Mouse (Mus musculus) retina, adult 2 months (tissue): ENCODE measurements around the gene Mak.
"Not testable (repeated sequence)": the region's sequence is repeated elsewhere in the genome, so short reads cannot be mapped to it uniquely, and the experiment has no call there.

Experiments
- DNase-seq: peaks from one replicate; pipeline ENCODE4 v3.0.0-alpha.2; 2012; ENCODE audit warnings: low read depth, low spot score

Gene Mak

DNA sequence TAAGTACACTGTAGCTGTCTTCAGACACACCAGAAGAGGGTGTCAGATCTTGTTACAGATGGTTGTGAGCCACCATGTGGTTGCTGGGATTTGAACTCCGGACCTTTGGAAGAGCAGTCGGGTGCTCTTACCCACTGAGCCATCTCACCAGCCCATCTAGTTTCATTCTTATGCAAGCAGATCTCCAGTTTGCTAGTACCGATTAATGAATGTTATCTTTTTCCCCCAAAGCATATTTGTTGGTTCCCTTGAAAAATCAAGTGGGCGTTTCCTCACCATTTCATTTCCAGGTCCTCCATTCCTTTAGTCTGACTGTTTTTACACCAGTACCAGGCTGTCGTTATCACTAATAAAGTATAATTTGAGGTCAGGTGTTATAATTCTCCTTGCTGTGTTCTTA lies 81.0 kb downstream of the Mak start:
- DNase-seq, result not testable (repeated sequence)

DNA sequence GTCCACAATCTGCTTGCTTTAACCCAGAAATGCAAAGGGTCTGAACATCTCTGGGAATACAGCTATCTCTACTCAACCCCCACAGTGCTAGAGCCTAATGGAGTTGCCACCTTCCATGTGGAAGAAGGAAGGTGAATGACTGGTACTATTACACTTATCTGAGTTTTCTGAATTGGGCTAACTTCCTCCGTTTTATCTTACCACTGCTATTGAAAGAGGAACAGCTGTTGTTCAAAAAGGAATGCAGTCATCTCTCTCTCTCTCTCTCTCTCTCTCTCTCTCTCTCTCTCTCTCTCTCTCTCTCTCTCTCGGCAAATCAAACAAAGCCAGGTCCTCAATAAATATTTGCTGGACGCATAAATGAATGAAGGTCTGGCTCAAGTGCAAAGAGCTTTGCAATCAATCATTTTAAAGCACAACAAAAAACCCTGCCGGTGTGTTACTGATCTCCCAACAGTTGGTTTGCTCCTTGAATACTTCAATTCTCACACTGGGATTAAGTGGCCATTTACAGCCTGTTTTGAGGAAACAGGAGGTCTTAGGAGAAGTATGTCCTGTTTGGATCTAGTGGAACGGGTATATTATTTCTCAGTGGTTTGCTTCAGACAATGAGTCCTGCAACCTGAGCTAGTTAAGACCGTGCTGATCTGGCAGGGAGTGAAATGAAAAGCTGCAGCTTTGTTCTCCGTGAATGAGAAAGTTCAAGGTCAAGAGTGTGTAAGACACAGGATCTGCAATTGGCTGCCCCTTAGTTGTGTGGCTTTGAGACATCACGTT lies 84.8 kb downstream of the Mak start:
- no peak for DNase-seq

DNA sequence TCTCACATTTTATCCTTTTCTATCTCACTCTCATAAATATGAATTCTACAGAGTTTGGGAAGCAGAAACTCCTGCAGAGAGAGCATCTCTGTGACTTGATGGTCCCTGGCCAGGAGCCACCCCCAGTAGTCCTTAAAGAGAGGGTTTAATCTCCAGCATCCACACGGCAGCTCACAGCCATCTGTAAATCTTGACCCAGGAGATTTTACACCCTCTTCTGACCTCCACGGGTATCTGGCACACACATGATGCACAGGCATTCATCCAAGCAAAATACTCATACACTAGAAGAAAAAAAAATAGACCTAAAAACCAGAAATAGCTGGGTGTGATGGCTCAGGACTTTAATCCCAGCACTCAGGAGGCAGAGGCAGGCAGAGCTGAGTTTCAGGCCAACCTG lies 91.1 kb downstream of the Mak start:
- DNase-seq, result no peak

DNA sequence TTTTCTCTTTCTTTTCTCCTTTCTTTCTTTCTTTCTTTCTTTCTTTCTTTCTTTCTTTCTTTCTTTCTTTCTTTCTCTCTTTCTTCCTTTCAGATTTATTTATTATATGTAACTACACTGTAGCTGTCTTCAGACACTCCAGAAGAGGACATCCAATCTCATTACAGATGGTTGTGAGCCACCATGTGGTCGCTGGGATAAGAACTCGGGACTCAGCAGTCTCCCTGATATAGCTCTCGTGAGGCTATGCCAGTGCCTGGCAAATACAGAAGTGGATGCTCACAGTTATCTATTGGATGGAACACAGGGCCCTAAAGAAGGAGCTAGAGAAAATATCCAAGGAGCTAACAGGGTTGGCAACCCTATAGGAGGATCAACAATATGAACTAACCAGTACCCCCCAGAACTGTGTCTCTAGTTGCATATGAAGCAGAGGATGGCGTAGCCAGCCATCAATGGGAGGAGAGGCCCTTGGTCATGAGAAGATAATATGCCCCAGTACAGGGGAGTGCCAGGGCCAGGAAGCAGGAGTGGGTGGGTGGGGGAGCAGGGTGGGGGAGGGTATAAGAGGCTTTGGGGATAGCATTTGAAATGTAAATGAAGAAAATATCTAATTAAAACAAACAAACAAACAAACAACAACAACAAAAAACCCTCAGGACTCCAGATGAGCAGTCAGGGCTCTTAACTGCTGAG lies 91.8 kb downstream of the Mak start:
- DNase-seq, result not testable (repeated sequence)

DNA sequence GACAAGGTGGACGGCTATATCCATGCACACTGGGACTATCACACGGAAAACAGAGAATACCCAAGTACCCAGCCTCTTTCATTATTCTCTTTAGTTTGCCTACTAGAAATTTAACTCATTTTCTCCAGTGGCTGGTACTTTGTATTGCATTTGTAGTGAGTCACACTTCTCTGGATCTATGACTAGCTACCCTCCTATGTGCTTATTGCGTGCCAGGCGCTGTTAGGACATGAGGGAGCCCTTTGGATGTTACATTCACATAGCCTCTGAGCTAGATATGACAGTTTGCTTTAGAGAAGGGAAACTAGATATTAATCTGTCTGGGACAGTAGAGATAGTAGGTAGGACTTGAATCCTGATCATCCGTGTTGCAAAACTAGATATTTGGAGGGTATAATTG lies 93.4 kb downstream of the Mak start:
- no peak for DNase-seq

DNA sequence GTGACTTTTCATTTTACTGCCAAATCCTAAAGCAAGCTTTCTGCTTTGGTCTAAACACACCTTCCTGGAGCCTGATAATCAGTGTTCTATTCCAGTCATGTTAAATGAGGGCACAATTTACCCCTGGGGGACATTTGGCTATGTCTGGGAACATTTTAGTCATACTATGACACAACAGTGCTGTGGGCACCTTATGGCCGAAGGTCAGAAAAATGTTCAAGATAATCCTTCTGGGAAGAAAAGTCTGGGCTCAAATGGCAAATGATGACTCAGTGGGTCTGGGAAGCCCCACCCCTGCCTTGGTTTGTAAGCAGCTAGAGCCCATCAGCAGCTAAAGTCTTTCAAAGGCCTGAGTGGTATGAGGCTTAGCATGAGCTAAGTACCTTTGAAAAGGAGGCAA lies 96.7 kb downstream of the Mak start:
- DNase-seq, result no peak

DNA sequence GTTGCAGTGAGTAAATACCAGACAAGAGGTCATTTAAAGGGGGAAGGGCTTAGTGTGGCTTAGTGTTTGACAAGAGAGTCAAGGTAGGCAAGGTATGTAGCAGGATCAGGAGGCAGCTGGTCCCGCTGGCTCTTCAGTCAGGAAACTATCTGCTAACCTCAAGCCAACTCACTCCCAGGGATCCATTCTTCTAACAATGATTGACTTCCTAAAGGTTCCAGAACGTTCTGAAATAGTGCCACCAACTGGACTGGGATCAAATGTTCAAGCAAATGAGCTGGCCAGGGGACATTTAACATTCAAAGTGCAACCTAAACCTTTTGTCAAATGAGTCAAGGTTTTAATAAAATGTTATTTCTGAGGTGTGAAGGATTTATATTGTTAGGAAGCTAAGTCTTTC lies 100.2 kb downstream of the Mak start:
- DNase-seq, result no peak

DNA sequence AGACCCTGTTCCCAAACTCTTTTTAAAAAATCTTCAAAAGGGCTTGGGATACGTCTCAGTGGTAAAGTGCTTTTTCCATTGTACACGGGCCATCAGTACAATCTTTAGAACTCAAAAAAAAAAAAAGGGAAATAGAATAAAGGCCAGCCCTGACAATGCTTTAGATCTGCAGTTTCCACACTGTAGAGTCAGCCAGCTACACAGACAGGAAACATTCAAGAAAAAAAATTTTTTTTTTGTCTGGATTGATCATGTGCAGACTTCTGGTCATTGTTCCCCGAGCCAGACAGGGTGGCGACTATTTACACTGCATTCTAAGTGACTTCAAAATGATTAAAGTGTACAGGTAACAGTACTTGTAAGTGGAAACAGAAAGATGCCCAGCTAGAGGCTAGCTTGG lies 100.9 kb downstream of the Mak start:
- DNase-seq, result no peak

DNA sequence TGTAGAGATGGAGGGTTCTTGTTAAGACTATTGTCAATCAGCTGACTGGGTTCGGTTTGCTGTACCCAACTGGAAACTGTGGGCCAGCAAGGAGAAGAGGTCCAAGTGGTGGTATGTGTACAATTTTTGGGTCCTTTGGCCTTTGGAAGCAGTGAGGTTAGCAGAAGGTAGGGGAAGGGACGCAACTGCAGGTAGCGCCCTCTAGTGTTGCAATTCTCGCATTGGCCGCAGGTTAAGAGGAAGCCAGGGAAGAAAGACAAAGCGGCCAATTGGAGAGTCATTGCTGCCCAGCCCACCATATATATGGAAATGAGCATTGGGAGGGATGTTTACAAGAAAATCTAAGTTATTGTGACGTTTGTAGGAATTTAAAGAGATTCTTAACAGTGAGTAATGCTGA lies 101.9 kb downstream of the Mak start:
- peak; percentile 23 for DNase-seq
